Mouse (Mus musculus) erythroblast, embryonic 14.5 days (primary cell): ENCODE data around the gene C130032M10Rik. TPM values are rescaled to one million over a fixed set of nuclear protein-coding genes. Genes with fewer than 3 reads are reported as not detected.

ENCODE experiments used
- H3K27me3 ChIP-seq: 2 replicates; pipeline ENCODE4 v1.6.1; 2012; ENCODE audit warnings: inconsistent platforms; ENCODE audit not compliant: control insufficient read depth
- H3K36me3 ChIP-seq: 2 replicates; pipeline ENCODE4 v1.6.1; 2012; ENCODE audit warnings: mild to moderate bottlenecking, inconsistent platforms; ENCODE audit not compliant: control insufficient read depth
- H3K4me1 ChIP-seq: 2 replicates; pipeline ENCODE4 v1.6.1; 2012; ENCODE audit warnings: inconsistent platforms; ENCODE audit not compliant: control insufficient read depth
- H3K4me3 ChIP-seq: replicated peaks from 2 replicates; pipeline ENCODE3; 2012; ENCODE audit warnings: moderate library complexity, mild to moderate bottlenecking, inconsistent platforms
- H3K9me3 ChIP-seq: 2 replicates; pipeline ENCODE4 v1.6.1; 2012; ENCODE audit warnings: low read length, inconsistent platforms, mixed read lengths; ENCODE audit not compliant: control insufficient read depth
- GATA1 ChIP-seq: IDR thresholded peaks from 2 replicates; pipeline ENCODE4 v1.6.1; 2012; ENCODE audit warnings: low read length, inconsistent platforms, mixed read lengths
- TAL1 ChIP-seq: IDR thresholded peaks from 3 replicates; pipeline ENCODE4 v1.6.1; 2012; ENCODE audit warnings: low read length, inconsistent platforms, mixed read lengths
- polyA plus RNA-seq: library from polyadenylated mRNA; stranded (reverse); fragments of >175 nt; gene quantifications from 2 replicates; pipeline ENCODE4 v1.2.3, GENCODE M21; 2012

C130032M10Rik gene
- polyA plus RNA-seq, 1 experiment = not detected

GRCm38 (mm10) chr9:114563761-114564606 lies 48.5 kb downstream of the C130032M10Rik start, which contains the start of gene Trim71:
Trim71 (minus strand) TSS chr9:114564369.
- Histone ChIP-seq H3K36me3 (no peaks in the 10 kb centered on the region), H3K4me1 (no peaks in the 10 kb centered on the region), H3K27me3 (peaks cover 74% of the 10 kb centered on the region), H3K9me3 (no peaks in the 10 kb centered on the region), H3K4me3 (peak within 1 kb of the TSS; percentile 54)
- no peak for TF ChIP-seq GATA1
- no peak for TF ChIP-seq TAL1

GRCm38 (mm10) chr9:114564667-114565066 lies 49.2 kb downstream of the C130032M10Rik start:
- Histone ChIP-seq H3K4me3 (no peak overlapping the region), H3K4me1 (no peaks in the 10 kb centered on the region), H3K9me3 (no peaks in the 10 kb centered on the region), H3K27me3 (peaks cover 68% of the 10 kb centered on the region), H3K36me3 (no peaks in the 10 kb centered on the region)
- no peak for TF ChIP-seq TAL1

Other genes starting within 250 kb of the C130032M10Rik start
- not detected in 2 replicates for gene Bcl2a1c, start 185.6 kb upstream of the C130032M10Rik start, polyA plus RNA-seq
- 0.11 and 0.14 TPM in 2 replicates for gene Crtap, start 125.0 kb upstream of the C130032M10Rik start, polyA plus RNA-seq
- 0.10 and 0.13 TPM in 2 replicates for gene Glb1, start 114.6 kb upstream of the C130032M10Rik start, polyA plus RNA-seq
- gene Tmppe, start 114.6 kb upstream of the C130032M10Rik start, polyA plus RNA-seq = 0.02 TPM in 1 of 2 replicates, not detected in the other
- gene Ccr4, start 10.8 kb upstream of the C130032M10Rik start, polyA plus RNA-seq = not detected in 2 replicates
- under 0.01 TPM in 1 of 2 replicates, not detected in the other for gene Trim71, start 48.7 kb downstream of the C130032M10Rik start, polyA plus RNA-seq
- 1.6 TPM in 2 replicates for gene Cnot10, start 124.5 kb downstream of the C130032M10Rik start, polyA plus RNA-seq
- gene Dync1li1, start 173.1 kb downstream of the C130032M10Rik start, polyA plus RNA-seq = 1.2 and 2.2 TPM in 2 replicates
- gene Cmtm6, start 215.4 kb downstream of the C130032M10Rik start, polyA plus RNA-seq = 0.04 and 0.07 TPM in 2 replicates